Mouse (Mus musculus) hindbrain, embryonic 11.5 days (tissue): ENCODE measurements at regions not wholly inside any gene's neighbourhood (a gene's known extent, or its start where the extent isn't known, plus 50 kb on each side); places are given as distances from the start of the nearest gene placed in this dataset.

Experiments used
- ATAC-seq: fragments of 200-750 bp; cut with Nextera tagmentation; 2 replicates; pipeline ENCODE4 v1.8.0; 2017; ENCODE audit warnings: mild to moderate bottlenecking, moderate TSS enrichment, moderate library complexity; ENCODE audit not compliant: low FRiP score
- DNase-seq: peaks from one replicate; pipeline ENCODE4 v3.0.0-alpha.2; 2015; ENCODE audit warnings: low spot score
- H3K27ac ChIP-seq: fragments of 300-500 bp; sonication (generic); 2 replicates; pipeline ENCODE4 v1.5.1; 2014; ENCODE audit warnings: mild to moderate bottlenecking, low read depth, low read length
- H3K27me3 ChIP-seq: fragments of 300-500 bp; sonication (generic); 2 replicates; pipeline ENCODE4 v1.6.1; 2014; ENCODE audit warnings: mild to moderate bottlenecking, low read length, moderate library complexity, mixed read lengths; ENCODE audit not compliant: control insufficient read depth, insufficient read depth
- H3K36me3 ChIP-seq: fragments of 300-500 bp; sonication (generic); 2 replicates; pipeline ENCODE4 v1.6.1; 2014; ENCODE audit warnings: mild to moderate bottlenecking, low read length, moderate library complexity, mixed read lengths; ENCODE audit not compliant: control insufficient read depth, insufficient read depth
- H3K4me1 ChIP-seq: fragments of 300-500 bp; sonication (generic); replicated peaks from 2 replicates; pipeline ENCODE4 v1.6.1; 2014; ENCODE audit warnings: low read length, mixed read lengths; ENCODE audit not compliant: control insufficient read depth, insufficient read depth
- H3K4me2 ChIP-seq: fragments of 300-500 bp; sonication (generic); replicated peaks from 2 replicates; pipeline ENCODE4 v1.6.1; 2014; ENCODE audit warnings: mild to moderate bottlenecking, low read depth, low read length
- H3K4me3 ChIP-seq: fragments of 300-500 bp; sonication (generic); 2 replicates; pipeline ENCODE4 v1.5.1; 2014; ENCODE audit warnings: low read depth, low read length
- H3K9ac ChIP-seq: fragments of 300-500 bp; sonication (generic); 2 replicates; pipeline ENCODE4 v1.6.1; 2014; ENCODE audit warnings: low read depth, low read length
- H3K9me3 ChIP-seq: fragments of 300-500 bp; sonication (generic); 2 replicates; pipeline ENCODE4 v1.6.1; 2016; ENCODE audit warnings: low read length; ENCODE audit not compliant: control insufficient read depth
- WGBS: fragments of 180-500 bp; shearing (Covaris S2); extraction: QIAGEN DNeasy Blood & Tissue Kit; methylation state at CpG from one replicate; pipeline ENCODE4 v1.1.7; 2014; 5-methylcytosine and 5-hydroxymethylcytosine counted together

- Histone ChIP-seq H3K27ac (no peak overlapping the region), H3K9ac (no peak overlapping the region), H3K4me1 (no peaks in the 10 kb centered on the region; the same call in 1 of the 2 replicates), H3K27me3 (no peaks in the 10 kb centered on the region), H3K9me3 (no peaks in the 10 kb centered on the region), H3K4me3 (no peak overlapping the region), H3K4me2 (no peak overlapping the region), H3K36me3 (no peaks in the 10 kb centered on the region)
- 94% methylated on average over 7 of the region's 7 CpGs for WGBS
- no peak for ATAC-seq
- no peak for DNase-seq
Observed at GRCm38 (mm10) chr16:30869136-30869909, 211.9 kb downstream of the Xxylt1 start.

- ATAC-seq (no peak), DNase-seq (peak; percentile 33)
- Histone ChIP-seq H3K4me3 (no peak overlapping the region), H3K9me3 (no peaks in the 10 kb centered on the region), H3K4me1 (no peaks in the 10 kb centered on the region; the same call in 1 of the 2 replicates), H3K27me3 (no peaks in the 10 kb centered on the region), H3K9ac (no peak overlapping the region), H3K4me2 (no peak overlapping the region), H3K27ac (no peak overlapping the region), H3K36me3 (no peaks in the 10 kb centered on the region)
- WGBS = 72% methylated on average over 14 of the region's 14 CpGs
Observed at GRCm38 (mm10) chr16:30870110-30870509, 211.1 kb downstream of the Xxylt1 start.

GRCm38 (mm10) chr16:30870676-30871075 is 210.6 kb downstream of the Xxylt1 start:
- Histone ChIP-seq H3K9ac (no peak overlapping the region), H3K4me2 (no peak overlapping the region), H3K9me3 (no peaks in the 10 kb centered on the region), H3K27ac (no peak overlapping the region), H3K4me1 (no peaks in the 10 kb centered on the region; the same call in 1 of the 2 replicates), H3K36me3 (no peaks in the 10 kb centered on the region), H3K4me3 (no peak overlapping the region), H3K27me3 (no peaks in the 10 kb centered on the region)
- WGBS = 27% methylated on average over 2 of the region's 2 CpGs
- DNase-seq (no peak), ATAC-seq (no peak)

- Histone ChIP-seq H3K9ac (no peak overlapping the region), H3K4me3 (no peak overlapping the region), H3K4me1 (no peaks in the 10 kb centered on the region; the same call in 1 of the 2 replicates), H3K4me2 (no peak overlapping the region), H3K36me3 (no peaks in the 10 kb centered on the region), H3K27me3 (no peaks in the 10 kb centered on the region), H3K9me3 (no peaks in the 10 kb centered on the region), H3K27ac (no peak overlapping the region)
- ATAC-seq (no peak), DNase-seq (no peak)
- WGBS = 92% methylated on average over 5 of the region's 5 CpGs
Observed at GRCm38 (mm10) chr16:30872147-30872546, 209.1 kb downstream of the Xxylt1 start.

- H3K4me3 ChIP-seq = no peak overlapping the region
- 36% methylated on average over 26 of the region's 26 CpGs for WGBS
- H3K36me3 ChIP-seq = no peaks in the 10 kb centered on the region
- no peaks in the 10 kb centered on the region; the same call in 1 of the 2 replicates for H3K4me1 ChIP-seq
- DNase-seq (peak; percentile 65), ATAC-seq (peak; percentile 91)
- H3K9ac ChIP-seq = no peak overlapping the region
- H3K9me3 ChIP-seq = no peaks in the 10 kb centered on the region
- no peak overlapping the region for H3K4me2 ChIP-seq
- no peaks in the 10 kb centered on the region for H3K27me3 ChIP-seq
- H3K27ac ChIP-seq = peak overlapping the region; percentile 62
Observed at GRCm38 (mm10) chr16:30873493-30874211, 207.6 kb downstream of the Xxylt1 start.

GRCm38 (mm10) chr16:30875235-30875829 is 205.9 kb downstream of the Xxylt1 start:
- no peaks in the 10 kb centered on the region for H3K9me3 ChIP-seq
- no peak overlapping the region for H3K9ac ChIP-seq
- ATAC-seq (no peak), DNase-seq (no peak)
- no peaks in the 10 kb centered on the region for H3K27me3 ChIP-seq
- no peaks in the 10 kb centered on the region; the same call in 1 of the 2 replicates for H3K4me1 ChIP-seq
- H3K27ac ChIP-seq = no peak overlapping the region
- H3K36me3 ChIP-seq = no peaks in the 10 kb centered on the region
- H3K4me3 ChIP-seq = no peak overlapping the region
- H3K4me2 ChIP-seq = no peak overlapping the region
- 82% methylated on average over 7 of the region's 7 CpGs for WGBS

- H3K27ac ChIP-seq = no peak overlapping the region
- H3K27me3 ChIP-seq = no peaks in the 10 kb centered on the region
- no peak for ATAC-seq
- H3K9ac ChIP-seq = no peak overlapping the region
- H3K9me3 ChIP-seq = no peaks in the 10 kb centered on the region
- H3K36me3 ChIP-seq = no peaks in the 10 kb centered on the region
- no peak overlapping the region for H3K4me2 ChIP-seq
- H3K4me1 ChIP-seq = no peaks in the 10 kb centered on the region; the same call in 1 of the 2 replicates
- WGBS = 90% methylated on average over 1 of the region's 1 CpGs
- DNase-seq = no peak
- H3K4me3 ChIP-seq = no peak overlapping the region
Observed at GRCm38 (mm10) chr16:30878821-30879220, 202.4 kb downstream of the Xxylt1 start.

GRCm38 (mm10) chr16:30879878-30880277 is 201.4 kb downstream of the Xxylt1 start:
- Histone ChIP-seq H3K4me3 (no peak overlapping the region), H3K27me3 (no peaks in the 10 kb centered on the region), H3K9me3 (no peaks in the 10 kb centered on the region), H3K4me2 (no peak overlapping the region), H3K4me1 (no peaks in the 10 kb centered on the region), H3K9ac (no peak overlapping the region), H3K27ac (no peak overlapping the region), H3K36me3 (no peaks in the 10 kb centered on the region)
- DNase-seq (no peak), ATAC-seq (no peak)
- 84% methylated on average over 1 of the region's 1 CpGs for WGBS
